Mouse (Mus musculus): ENCODE results near the gene Acsf2.

Gene Acsf2

DNA sequence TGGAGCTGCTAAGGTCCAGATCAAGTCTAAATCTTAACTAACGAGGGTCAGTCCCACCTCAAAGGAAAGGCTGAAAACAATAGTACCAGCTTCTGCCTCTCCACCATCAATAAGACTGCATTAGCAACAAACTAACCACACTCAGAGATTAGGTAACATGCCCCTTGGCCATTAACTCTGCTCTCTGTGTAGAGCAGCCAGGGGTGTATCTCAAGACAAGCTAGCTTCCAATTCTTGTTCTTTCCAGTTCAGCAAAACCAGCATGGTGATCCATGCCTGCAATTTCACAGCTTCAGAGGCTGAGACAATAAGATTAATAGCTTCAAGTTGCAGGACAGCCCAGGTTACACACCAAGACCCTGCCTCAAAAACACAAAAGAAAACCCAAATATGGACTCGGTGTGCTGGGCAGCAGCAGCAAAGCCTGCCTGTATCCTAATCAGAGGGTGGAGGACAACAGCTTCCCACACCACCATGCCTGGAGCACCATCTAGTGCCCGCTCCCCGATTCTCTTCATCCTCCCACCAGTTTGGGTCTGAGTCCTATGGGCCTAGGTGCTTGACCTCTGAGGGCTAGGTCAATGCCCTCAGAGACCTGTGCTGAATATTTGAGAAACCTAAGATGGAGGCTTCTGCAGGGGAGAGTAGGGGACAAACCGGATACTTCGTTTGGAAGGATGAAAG, 3.1 kb downstream of the Acsf2 start:
- DNase-seq (ENCODE audit: low spot score), result peak; percentile 48

DNA sequence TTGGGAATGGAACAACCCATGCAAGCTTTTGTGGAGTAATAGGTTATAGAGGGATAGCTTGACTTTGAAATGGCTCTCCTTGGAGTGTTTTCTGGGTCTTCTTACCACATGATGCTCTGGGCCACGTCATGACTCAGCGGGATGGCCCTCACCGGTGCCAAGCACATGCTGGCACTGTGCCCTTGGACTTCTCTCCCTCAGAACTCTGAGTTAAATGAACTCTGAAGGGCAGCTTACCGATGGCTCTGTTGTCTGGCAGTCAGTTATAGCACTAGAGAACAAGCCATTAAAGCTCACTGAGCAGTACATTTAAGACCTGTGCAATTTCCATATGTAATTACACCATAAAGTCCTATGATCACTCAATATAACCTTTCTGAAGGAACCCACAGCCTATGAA, 4.4 kb downstream of the Acsf2 start:
- no peak for DNase-seq (ENCODE audit: low spot score)

DNA sequence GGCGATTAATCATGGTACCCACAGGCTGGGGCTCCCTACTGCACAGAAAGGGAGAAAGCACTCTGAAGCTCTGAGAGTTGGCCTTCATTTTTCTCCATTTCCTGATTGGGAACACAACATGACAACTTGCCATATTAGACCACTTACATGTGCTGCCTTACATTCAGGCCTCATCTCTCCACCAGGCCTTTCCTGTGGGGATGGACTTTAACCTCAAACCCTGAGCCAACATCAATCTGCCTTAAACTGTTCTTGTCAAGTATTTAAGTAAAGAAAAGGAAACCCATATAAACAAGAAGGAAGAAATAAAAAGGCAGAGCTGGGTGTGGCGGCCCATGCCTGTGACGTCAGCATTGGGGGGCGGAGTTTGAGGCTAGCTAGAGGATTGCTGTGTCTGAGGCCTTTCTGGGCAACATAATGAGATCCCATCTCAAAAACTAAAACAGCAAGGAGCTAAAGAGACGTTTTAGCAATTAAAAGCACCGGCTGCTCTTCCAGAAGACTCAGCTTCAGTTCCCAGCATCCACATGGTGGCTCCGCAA, 5.3 kb downstream of the Acsf2 start:
- no peak for DNase-seq (ENCODE audit: low spot score)

DNA sequence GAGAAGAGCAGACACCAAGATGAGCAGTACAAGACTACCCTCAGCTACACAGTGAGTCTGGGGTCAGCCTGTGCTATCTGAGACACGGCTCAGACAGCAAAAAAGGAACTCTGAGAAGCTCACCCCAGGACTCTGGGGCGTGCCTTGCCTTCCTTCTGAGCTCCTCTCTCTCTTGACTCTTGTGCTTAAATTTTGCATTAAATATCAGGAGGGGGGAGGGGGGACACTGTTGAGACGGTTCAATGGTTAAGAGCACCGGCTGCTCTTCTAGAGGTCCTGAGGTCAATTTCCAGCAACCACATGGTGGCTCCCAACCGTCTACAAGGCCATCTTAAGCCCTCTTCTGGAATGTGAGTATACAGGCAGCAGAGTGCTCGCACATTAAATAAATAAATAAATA, 14.2 kb downstream of the Acsf2 start:
- DNase-seq (ENCODE audit: low spot score), result no peak

DNA sequence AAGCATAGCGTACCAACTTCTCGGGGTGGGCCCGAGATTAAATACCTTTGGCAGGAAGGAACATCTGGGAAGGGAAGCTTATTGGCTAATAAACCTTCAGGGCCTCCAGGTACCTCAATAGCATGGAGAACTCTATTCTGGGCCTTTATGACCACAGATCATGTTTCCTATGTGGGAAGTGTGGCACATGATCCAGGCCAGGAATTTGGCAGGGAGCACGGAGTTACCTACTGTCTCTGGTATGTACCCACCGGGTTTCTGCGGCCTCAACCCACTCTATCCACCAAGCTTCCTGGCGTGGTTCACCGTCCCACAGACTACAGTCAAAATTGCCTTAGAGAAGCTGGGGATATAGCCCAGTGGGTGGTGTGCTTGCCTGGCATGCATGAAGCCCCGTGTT, 16.6 kb downstream of the Acsf2 start:
- DNase-seq (ENCODE audit: low spot score), result no peak

DNA sequence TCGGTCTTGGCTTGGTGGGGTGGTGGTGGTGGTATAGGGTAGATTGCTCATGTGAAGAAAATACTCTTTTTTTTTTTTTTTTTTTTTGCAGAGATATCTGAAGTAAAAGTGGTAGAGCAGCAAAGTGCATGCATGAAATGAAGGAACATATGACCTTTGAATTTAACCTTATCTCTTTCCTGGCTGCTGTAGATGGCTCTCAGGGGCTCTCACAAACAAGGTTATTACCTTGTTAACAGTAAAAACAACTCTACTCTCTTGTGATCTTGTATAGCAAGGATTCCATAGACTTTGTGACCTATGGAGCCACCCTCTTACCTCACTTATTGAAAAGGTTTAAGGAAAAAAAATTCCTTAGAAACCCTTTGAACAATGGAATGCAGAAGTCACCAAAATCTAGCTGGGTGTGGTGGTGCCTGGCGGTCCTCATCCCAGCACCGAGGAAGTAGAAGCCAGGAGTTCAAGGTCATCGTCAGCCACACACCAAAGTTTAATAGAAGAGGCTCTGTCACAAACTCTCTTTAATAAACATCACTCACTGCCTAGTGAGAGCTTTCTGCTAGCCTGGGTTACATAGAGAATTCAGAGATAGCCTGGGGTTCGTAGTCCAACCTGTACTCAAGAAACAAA, 21.4 kb downstream of the Acsf2 start:
- DNase-seq (ENCODE audit: low spot score), result no peak

DNA sequence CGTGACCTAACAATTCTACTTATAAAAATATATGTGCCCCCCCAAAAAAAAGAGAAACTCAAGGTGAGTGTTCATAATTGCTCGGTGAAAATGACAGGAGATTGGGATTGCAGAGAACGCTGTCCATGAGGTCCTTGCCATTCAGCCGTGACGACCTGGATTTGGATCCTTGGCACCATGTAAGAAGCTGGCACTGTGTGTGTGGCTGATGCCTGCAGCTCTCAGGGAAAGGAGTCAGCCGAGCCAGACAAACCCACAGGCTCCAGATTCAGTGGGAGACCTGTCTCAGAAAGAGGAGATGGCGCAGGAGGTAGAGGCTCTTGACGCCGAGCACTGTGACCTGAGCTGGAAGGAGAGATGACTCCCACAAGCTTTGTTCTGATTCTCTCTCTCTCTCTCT, 25.3 kb downstream of the Acsf2 start:
- DNase-seq (ENCODE audit: low spot score), result no peak

DNA sequence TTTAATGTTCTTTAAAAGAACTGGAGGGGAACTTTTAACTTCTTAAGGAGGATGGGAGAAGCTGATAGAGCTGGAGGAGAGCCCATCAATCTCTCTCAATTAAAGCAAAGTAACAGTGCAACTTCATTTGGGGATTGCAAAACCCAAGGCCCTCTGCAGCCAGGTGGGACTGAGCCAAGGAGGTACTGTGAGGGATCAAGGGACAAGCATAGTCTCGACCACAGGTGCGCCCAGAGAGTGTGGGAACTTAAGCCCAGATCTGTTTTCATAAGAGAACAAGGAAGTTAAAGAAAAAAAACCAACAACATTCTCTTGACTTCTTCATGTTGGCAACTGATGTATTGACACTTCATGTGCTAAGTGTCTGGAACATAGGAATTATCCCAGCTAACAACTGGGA, 26.6 kb downstream of the Acsf2 start:
- no peak for DNase-seq (ENCODE audit: low spot score)

DNA sequence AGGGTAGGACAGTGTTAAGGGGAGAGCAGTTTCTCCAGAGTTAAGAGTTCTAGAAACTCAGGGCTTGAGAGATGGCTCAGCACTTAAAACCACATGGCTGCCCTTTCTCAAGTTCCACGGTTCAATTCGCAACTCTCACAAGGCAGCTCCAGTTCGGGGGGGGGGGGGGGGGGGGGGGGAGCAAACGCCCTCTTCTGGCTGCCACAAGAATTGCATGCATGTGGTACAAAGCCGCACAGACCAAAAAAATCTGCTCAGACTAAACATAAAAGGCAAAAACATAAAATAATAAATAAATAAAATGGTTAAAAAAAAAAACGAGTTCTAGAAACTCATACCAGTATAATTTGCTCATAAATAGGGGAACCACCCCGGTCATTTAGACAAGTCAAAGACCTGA, 27.1 kb downstream of the Acsf2 start:
- no peak for DNase-seq (ENCODE audit: low spot score)

DNA sequence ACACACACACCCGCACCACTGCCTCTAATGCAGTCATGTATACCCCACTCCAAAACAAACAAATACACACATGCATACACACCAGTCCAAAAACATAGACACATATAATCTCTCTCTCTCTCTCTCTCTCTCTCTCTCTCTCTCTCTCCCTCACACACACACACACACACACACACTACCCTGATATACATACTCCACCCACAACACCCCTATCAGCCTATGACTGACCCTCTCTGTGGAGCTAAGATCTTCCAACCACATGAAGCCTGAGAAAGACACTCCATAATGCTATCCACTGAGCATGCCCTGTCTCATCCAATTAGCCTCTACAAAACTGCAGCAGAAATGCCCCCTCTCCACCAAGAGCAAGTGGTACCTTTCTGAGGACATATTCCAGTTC, 29.8 kb downstream of the Acsf2 start:
- no peak for DNase-seq (ENCODE audit: low spot score)

DNA sequence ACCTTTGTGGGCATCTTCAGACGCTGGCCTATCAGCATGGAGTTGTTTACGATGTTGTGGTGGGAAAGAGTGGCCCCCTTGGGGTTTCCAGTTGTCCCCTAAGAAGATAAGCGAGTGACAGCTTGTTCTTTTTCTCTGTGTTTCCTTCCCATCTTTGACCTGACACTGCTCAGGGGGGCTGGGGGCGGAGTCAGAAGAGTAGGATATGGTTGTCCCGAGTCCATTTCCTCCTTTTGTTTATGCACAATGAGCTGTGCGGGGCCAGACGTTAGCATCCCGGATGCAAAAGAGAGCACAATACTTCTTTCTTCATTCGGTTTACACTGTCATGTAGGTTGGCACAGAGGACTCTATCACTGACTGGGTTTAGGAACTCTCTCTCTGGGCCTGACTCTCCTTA, 31.1 kb downstream of the Acsf2 start:
- DNase-seq (ENCODE audit: low spot score), result no peak

DNA sequence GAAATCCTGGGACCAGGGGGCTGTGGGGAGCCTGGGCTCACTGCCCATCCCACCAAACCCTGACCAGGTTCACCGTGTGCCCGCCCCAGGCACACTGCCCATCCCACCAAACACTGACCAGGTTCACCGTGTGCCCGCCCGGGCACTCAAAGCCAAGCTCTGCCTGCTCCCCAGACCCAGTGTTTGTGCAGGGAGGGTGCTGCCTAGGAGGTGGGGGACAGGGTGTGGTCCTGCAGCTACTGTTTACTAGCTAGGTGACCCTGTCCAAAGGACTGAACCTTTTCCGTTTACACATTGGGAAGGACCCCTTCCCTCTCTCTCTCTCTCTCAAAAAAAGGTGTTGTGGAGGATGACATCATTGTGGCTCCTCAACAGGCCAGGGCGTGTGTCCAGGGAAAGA, 34.3 kb downstream of the Acsf2 start:
- DNase-seq (ENCODE audit: low spot score), result no peak

DNA sequence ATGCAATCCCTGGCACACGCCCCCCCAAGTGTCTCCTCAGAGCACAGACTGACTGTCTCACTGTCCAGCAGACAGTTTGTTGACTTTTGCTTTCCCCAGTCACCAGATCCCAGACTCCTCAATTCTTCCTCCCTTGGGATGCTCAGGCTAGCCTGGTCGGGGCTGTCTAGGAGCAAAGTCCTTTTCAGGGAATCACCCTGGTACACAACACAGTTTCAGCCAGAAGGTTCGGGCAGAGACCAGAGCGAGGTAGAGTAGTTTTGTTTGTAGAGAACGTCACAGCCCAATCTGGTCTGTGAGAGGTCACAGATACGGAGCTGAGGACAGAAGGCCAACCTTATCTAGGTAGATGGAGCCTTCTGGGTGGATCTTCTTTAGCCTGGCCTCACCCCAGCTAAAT, 35.1 kb downstream of the Acsf2 start:
- no peak for DNase-seq (ENCODE audit: low spot score)

DNA sequence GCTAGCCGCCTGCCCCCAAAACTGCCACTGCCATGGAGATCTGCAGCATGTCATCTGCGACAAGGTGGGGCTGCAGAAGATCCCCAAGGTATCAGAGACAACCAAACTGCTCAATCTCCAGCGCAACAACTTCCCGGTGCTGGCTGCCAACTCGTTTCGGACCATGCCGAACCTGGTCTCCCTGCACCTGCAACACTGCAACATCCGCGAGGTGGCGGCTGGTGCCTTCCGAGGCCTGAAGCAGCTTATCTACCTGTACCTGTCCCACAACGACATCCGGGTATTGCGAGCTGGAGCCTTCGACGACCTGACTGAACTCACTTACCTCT, 36.6 kb downstream of the Acsf2 start:
- no peak for DNase-seq (ENCODE audit: low spot score)

DNA sequence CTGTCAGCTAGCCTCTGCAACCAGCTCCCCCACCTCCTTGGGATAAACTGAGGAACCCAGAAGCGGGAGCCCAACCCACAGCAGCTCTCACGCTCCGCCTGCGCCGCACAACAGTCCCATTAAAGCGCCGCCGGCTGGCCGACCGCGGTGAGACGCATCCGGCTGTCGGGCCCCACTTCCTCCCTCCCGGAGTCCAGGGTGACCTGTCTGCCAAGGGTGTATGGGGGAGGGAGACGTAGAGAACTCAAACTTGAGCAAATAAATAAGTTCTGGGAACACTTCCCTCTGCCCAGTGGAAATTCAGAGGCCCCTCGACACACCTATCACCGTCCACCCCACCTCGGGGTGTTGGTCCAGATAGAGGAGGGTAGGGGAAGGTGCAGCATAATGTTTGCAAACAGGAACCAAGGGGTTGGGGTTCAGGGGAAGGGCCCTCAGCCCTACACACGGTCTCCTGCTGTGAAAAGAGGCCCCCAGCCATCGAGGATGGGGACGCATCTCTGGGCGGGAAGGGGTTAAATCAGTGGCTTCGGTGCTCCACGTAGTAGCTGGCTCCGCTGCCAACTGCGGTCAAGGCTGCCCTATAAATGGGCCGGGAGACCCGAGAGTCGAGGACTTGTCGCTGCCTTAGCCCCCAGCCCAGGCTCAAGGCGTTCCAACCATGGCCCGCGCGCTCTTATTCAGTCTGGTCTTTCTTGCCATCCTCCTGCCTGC, 37.1 kb downstream of the Acsf2 start, which contains the start of gene Chad:
Chad (plus strand) TSS at position 611 of the 714 bp plus-strand sequence.
- DNase-seq (ENCODE audit: low spot score), result peak; percentile 40

DNA sequence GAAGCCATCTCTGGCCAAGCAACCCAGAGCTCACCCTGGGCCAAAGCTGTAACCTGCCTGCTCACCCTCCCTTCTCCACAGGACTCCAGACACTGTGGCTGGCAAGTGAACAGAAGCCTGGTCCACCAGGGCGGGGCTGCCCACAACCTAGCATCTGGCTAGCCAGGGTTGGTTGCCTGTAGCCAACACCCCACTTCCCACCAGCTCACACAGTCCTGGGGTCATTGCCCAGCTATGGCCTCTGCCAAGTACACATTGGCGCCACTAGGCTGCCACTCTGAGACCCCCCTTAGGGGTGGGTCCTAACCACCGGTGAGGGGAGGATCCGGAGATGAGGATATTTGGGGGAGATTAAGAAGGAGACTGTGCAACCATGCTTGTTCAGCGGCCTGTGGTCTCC, 37.9 kb downstream of the Acsf2 start:
- DNase-seq (ENCODE audit: low spot score), result no peak

DNA sequence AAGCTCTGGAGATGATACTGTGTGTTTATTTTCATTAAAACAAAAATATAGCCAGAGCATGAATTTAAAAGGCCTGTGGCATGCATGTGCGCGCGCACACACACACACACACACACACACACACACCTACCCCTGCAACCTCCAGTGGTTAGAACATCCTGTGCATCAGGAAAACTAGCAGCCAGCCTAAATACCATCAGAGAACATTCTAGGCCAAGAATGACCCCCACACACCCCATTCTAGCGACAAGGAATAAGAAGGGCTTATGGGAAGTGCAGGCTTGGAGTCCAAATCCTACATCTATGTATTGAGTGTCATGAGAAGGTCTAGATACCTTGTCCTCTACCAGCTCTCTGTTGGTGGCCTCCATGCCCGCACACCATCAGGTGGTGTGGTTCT, 38.3 kb downstream of the Acsf2 start:
- DNase-seq (ENCODE audit: low spot score), result no peak

DNA sequence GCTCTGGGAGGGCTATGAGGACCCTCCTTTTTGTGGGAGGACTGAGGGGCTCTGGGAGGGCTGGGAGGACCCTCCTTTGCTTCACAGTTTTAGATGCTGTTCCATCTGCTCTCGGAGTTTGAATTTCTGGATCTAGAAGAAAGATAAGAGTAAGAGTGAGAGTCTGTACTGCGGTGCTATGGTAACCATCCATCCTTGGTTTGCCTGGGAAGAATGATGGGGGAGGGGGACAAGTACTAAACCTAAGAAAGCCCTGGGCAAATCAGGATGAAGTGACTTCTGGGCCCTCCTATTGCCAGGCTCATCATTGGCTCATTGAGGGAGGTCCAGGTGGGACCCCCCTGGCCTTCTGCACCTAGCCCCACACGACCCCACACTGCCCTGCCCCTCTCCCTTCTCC, 43.4 kb downstream of the Acsf2 start:
- no peak for DNase-seq (ENCODE audit: low spot score)

DNA sequence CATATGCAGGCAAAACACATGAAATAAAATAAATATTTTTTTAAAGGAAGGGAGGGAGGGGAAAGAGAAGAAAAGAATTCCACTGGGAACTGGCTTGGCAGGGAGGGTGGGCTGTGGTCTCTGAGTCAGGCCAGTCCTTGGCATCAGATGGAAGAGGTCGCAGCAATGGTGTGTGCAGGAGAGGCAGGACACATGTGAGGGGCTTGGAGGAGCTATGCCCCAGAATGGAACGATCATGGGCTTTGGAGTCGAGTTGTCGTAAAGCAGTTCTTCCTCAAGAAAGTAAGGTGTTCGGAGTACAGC, 51.3 kb downstream of the Acsf2 start:
- no peak for DNase-seq (ENCODE audit: low spot score)

DNA sequence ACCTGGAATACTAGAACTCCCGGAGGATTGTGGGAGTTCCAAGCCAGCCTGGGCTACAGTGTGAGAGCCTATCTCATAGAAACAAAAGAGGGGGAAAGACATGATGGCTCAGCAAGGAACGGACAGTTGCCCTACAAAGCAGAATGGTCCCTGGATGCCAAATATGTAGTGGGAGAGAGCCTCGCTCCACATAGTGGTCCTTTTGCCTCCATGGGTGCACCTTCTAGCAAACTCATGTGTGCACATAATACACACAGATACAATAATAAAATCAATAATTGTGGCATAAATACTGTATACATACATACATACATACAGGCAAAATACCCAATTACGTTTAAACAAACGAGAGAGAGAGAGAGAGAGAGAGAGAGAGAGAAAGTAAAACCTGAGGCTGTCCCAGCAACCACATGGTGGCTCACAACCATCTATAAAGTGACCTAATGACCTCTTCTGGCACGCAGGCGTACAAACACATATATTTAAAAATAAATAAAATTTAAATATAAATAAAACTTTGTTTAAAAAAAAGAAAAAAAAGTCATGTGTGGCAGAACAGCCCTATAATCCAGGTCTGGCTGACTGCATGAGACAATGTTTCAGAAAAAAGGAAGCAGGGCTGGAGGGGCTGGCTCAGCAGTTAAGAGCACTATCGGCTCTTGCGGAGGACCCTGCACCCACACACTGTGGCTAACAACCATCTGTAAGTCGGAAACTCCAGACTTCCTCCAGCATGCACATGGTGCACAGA, 51.8 kb downstream of the Acsf2 start:
- DNase-seq (ENCODE audit: low spot score), result no peak

DNA sequence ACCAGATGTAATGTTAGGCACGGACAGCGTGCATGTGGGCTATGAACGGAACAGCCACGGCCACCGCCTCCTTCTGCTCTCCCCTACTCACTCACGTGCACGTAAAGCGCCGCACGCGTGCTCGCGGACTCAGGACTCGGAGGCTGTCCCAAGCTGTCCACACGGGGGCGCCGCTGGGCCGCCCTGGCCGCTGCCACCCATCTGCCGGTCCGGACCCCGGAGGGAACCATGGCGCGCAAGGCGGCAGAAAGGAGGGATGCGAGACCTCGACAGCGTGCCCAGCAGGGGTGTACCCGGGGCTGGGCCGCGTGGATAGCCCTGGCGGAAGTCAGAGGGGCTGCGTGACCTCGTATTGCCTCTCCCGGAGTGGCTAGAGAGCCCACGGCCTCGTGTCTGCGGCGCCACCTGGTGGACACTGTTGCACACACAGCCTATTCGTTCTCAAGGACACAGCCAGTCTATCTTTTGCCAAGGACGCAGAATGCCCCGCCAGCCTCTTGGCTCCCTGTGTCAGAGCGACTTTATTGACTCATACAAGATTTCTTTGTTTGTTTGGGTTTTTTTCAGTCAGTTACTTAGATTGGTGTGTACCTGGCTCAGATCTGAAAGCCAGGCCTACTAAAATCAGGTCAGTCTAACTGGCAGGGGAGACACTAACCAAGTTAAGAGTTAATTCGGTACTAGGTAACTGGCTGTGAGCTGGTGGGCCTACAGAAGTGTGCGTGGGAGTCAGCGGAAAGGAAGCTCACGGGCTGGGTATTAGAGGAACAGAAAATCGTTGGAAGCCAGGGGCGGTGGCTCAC, 52.6 kb downstream of the Acsf2 start, which contains the start of gene Rsad1:
Rsad1 (minus strand) TSS at position 368 of the 803 bp plus-strand sequence.
- DNase-seq (ENCODE audit: low spot score), result peak; percentile 92

Measured in testis, postnatal 14 days (tissue).